8 mouse cellular contexts compared by ENCODE assay signal in genomic region chr10:126979636-126980151, GRCm38 (mm10). TPM values are rescaled to one million over a fixed set of nuclear protein-coding genes. Genes with fewer than 3 reads are reported as not detected.
A peak's percentile ranks its signal among the peaks of the same experiment; 100 is the strongest.
DNase-seq lines count a peak whose midpoint lies in the region; ATAC-seq and TF ChIP-seq lines count a peak whose summit lies in the region.

No protein-coding gene starts in this region.

- H3K27ac ChIP-seq in spleen, adult 2 months (ENCODE audit: insufficient read depth, low read length), result peak overlapping the region; percentile 38
- H3K27ac ChIP-seq in cortical plate, adult 2 months (ENCODE audit: insufficient read depth, low read length), result peak overlapping the region; percentile 99
- peak overlapping the region; percentile 98 for H3K27ac ChIP-seq in heart, embryonic 11.5 days (ENCODE audit: low read depth, low read length)
- peak overlapping the region; percentile 100 for H3K27ac ChIP-seq in lung, embryonic 14.5 days (ENCODE audit: low read depth)

- H3K27me3 ChIP-seq in spleen, adult 2 months (ENCODE audit: control insufficient read depth, insufficient read depth, low read length), result no peaks in the 10 kb centered on the region
- no peaks in the 10 kb centered on the region for H3K27me3 ChIP-seq in heart, embryonic 11.5 days (ENCODE audit: control insufficient read depth, insufficient read depth, low read length)
- H3K27me3 ChIP-seq in lung, embryonic 14.5 days (ENCODE audit: insufficient read depth, low read length), result no peaks in the 10 kb centered on the region

- no peaks in the 10 kb centered on the region for H3K9me3 ChIP-seq in heart, embryonic 11.5 days (replicated peaks; ENCODE audit: control insufficient read depth, low read length)
- H3K9me3 ChIP-seq in lung, embryonic 14.5 days (ENCODE audit: low read depth, low read length), result no peaks in the 10 kb centered on the region

- ATAC-seq in heart, embryonic 11.5 days (replicated peaks; ENCODE audit: insufficient number of reproducible peaks, low FRiP score, low TSS enrichment), result no peak
- ATAC-seq in lung, embryonic 14.5 days (ENCODE audit: insufficient read depth), result no peak

- H3K36me3 ChIP-seq in spleen, adult 2 months (ENCODE audit: control insufficient read depth, insufficient read depth, low read length), result no peaks in the 10 kb centered on the region
- H3K36me3 ChIP-seq in heart, embryonic 11.5 days (ENCODE audit: control insufficient read depth, insufficient read depth, low read length), result no peaks in the 10 kb centered on the region
- peaks cover 22% of the 10 kb centered on the region; the same call in 1 of the 2 replicates for H3K36me3 ChIP-seq in lung, embryonic 14.5 days (ENCODE audit: insufficient read depth)

- TF ChIP-seq CTCF in spleen, adult 2 months (IDR thresholded peaks at IDR 0.05; ENCODE audit: extremely low read depth, insufficient read depth, insufficient read length, insufficient replicate concordance), result no peak
- no peak for TF ChIP-seq CTCF in cortical plate, adult 2 months (IDR thresholded peaks at IDR 0.05; ENCODE audit: extremely low read depth, insufficient read depth, low read length)
- TF ChIP-seq CTCF in lung, embryonic 14.5 days (IDR thresholded peaks at IDR 0.05; ENCODE audit: low read depth), result no peak

- H3K4me2 ChIP-seq in heart, embryonic 11.5 days, result peak overlapping the region; percentile 81
- peak overlapping the region; percentile 91 for H3K4me2 ChIP-seq in lung, embryonic 14.5 days

- peak overlapping the region; percentile 99 for H3K9ac ChIP-seq in heart, embryonic 11.5 days (ENCODE audit: low read depth, low read length)
- H3K9ac ChIP-seq in lung, embryonic 14.5 days, result peak overlapping the region; percentile 96

- no peak for TF ChIP-seq POLR2A in spleen, adult 2 months (IDR thresholded peaks at IDR 0.05; ENCODE audit: low read depth, low read length)
- 0 out of 2 replicates have a peak, but pooled peaks have one; percentile 16 for TF ChIP-seq POLR2A in cortical plate, adult 2 months (IDR thresholded peaks at IDR 0.05; ENCODE audit: extremely low read depth, insufficient read depth, low read length)

- WGBS in spleen, adult 2 months, result 2% methylated on average over 56 of the region's 57 CpGs
- WGBS in heart, embryonic 11.5 days (ENCODE audit: insufficient replicate concordance), result under 1% methylated on average over 57 of the region's 57 CpGs
- under 1% methylated on average over 51 of the region's 57 CpGs for WGBS in lung, embryonic 14.5 days

- peak in 1 of 2 experiments; percentile 21 for DNase-seq in spleen, adult 2 months (ENCODE audit: low read depth in 1 of 2, low spot score in 2 of 2)
- no peak for DNase-seq in spleen, adult 12 weeks (ENCODE audit: low spot score)
- peak; percentile 36 to 82 for DNase-seq in kidney, postnatal 25 days
- peak; percentile 59 for DNase-seq in lung, embryonic 14.5 days
- peak; percentile 63 to 71 for DNase-seq in right cerebral cortex, postnatal 10 days (ENCODE audit: low spot score in 2 of 2)
- no peak for DNase-seq in urinary bladder, postnatal 10 days (ENCODE audit: low spot score)

- peaks cover 32% of the 10 kb centered on the region; the same call in 1 of the 2 replicates for H3K4me1 ChIP-seq in spleen, adult 2 months (ENCODE audit: control insufficient read depth, insufficient read depth, insufficient read length)
- H3K4me1 ChIP-seq in cortical plate, adult 2 months (ENCODE audit: control insufficient read depth, insufficient read depth, low read length), result peaks cover 10% of the 10 kb centered on the region
- H3K4me1 ChIP-seq in heart, embryonic 11.5 days (ENCODE audit: control insufficient read depth, insufficient read depth, low read length), result peaks cover 48% of the 10 kb centered on the region
- peaks cover 43% of the 10 kb centered on the region for H3K4me1 ChIP-seq in lung, embryonic 14.5 days (ENCODE audit: insufficient read depth)

- H3K4me3 ChIP-seq in spleen, adult 2 months (ENCODE audit: extremely low read depth, insufficient read depth, insufficient read length), result peak overlapping the region; percentile 98
- peak overlapping the region; percentile 49 for H3K4me3 ChIP-seq in cortical plate, adult 2 months (ENCODE audit: insufficient read depth, low read length)
- H3K4me3 ChIP-seq in heart, embryonic 11.5 days (ENCODE audit: low read depth, low read length), result peak overlapping the region; percentile 85
- peak overlapping the region; percentile 95 for H3K4me3 ChIP-seq in lung, embryonic 14.5 days (ENCODE audit: low read depth, low read length)

RNA-seq across cellular contexts. Expression of gene Ctdsp2, which starts 1.2 kb away (rescaled TPM):
- 61.4 and 67.3 TPM in 2 replicates for polyA plus RNA-seq in spleen, adult 2 months (2012; rRNA removed)
- polyA plus RNA-seq in cortical plate, adult 2 months (2012; rRNA removed), result 76.5 TPM in 2 replicates
- polyA plus RNA-seq in heart, embryonic 11.5 days (2014; fragmentation: Nextera tagmentation; extraction: Ambion mirVana), result 47.3 and 47.6 TPM in 2 replicates
- polyA plus RNA-seq in lung, embryonic 14.5 days (2014; fragmentation: Nextera tagmentation; extraction: Ambion mirVana), result 112 and 113 TPM in 2 replicates

RNA-seq across cellular contexts. Expression of gene Avil, which starts 20.8 kb away (rescaled TPM):
- polyA plus RNA-seq in spleen, adult 2 months (2012; rRNA removed), result 0.06 and 0.09 TPM in 2 replicates
- polyA plus RNA-seq in cortical plate, adult 2 months (2012; rRNA removed), result 0.11 and 0.19 TPM in 2 replicates
- polyA plus RNA-seq in heart, embryonic 11.5 days (2014; fragmentation: Nextera tagmentation; extraction: Ambion mirVana), result 0.13 and 0.34 TPM in 2 replicates
- 0.13 and 0.30 TPM in 2 replicates for polyA plus RNA-seq in lung, embryonic 14.5 days (2014; fragmentation: Nextera tagmentation; extraction: Ambion mirVana)

RNA-seq across cellular contexts. Expression of gene Tsfm, which starts 50.9 kb away (rescaled TPM):
- polyA plus RNA-seq in spleen, adult 2 months (2012; rRNA removed), result 17.1 and 26.3 TPM in 2 replicates
- 34.6 and 36.2 TPM in 2 replicates for polyA plus RNA-seq in cortical plate, adult 2 months (2012; rRNA removed)
- 91.1 and 97.1 TPM in 2 replicates for polyA plus RNA-seq in heart, embryonic 11.5 days (2014; fragmentation: Nextera tagmentation; extraction: Ambion mirVana)
- 76.8 and 77.3 TPM in 2 replicates for polyA plus RNA-seq in lung, embryonic 14.5 days (2014; fragmentation: Nextera tagmentation; extraction: Ambion mirVana)

Comparison
In these comparisons a context has a peak if more than half of its experiments do, and no peak if none do; other contexts are left out.
1. DNase-seq: peak in kidney, postnatal 25 days (2 of 2), lung, embryonic 14.5 days (single experiment) and right cerebral cortex, postnatal 10 days (2 of 2); none in spleen, adult 12 weeks (single experiment) and urinary bladder, postnatal 10 days (single experiment).
2. H3K27ac ChIP-seq: peak in every context shown above with its lines; median percentile 100 in lung, embryonic 14.5 days; 99 in cortical plate, adult 2 months; 98 in heart, embryonic 11.5 days; 38 in spleen, adult 2 months.
3. Peak in every context shown above with its lines, with median percentiles within 50 percentile points of each other: H3K4me3 ChIP-seq.